Mouse (Mus musculus): ENCODE results near the gene Npy1r. TPM values are rescaled to one million over a fixed set of nuclear protein-coding genes. Genes with fewer than 3 reads are reported as not detected.

Gene Npy1r
- polyA plus RNA-seq (2014; fragmentation: Nextera tagmentation; extraction: Ambion mirVana), result 1.4 and 2.1 TPM in 2 replicates

- Histone ChIP-seq H3K4me3 (ENCODE audit: low read depth, low read length) (peak within 1 kb of the TSS; percentile 26), H3K9ac (replicated peaks; ENCODE audit: low read depth, low read length) (no peak within 1 kb of the TSS), H3K4me2 (replicated peaks; ENCODE audit: low read depth, low read length) (peak within 1 kb of the TSS; percentile 56), H3K27ac (ENCODE audit: low read length) (no peak within 1 kb of the TSS), H3K27me3 (ENCODE audit: control insufficient read depth, insufficient read depth, low read length) (peaks cover 14% of the 10 kb centered on the region; the same call in 1 of the 2 replicates), H3K36me3 (ENCODE audit: control insufficient read depth, insufficient read depth, low read length) (no peaks in the 10 kb centered on the region), H3K9me3 (ENCODE audit: control insufficient read depth, low read depth, low read length) (no peaks in the 10 kb centered on the region), H3K4me1 (ENCODE audit: control insufficient read depth, insufficient read depth, low read length) (no peaks in the 10 kb centered on the region; the same call in 1 of the 2 replicates)
- under 1% methylated on average over 30 of the region's 30 CpGs for WGBS
- peak; percentile 43; the same call in 1 of the 2 replicates for ATAC-seq (ENCODE audit: insufficient number of reproducible peaks, insufficient read depth, low FRiP score, low read depth)
Measured at GRCm38 (mm10) chr8:66696970-66697843, at the start of gene Npy1r. Gene Npy1r, plus strand, starts transcription at chr8:66697192.

GRCm38 (mm10) chr8:66681261-66681660, 15.7 kb upstream of the Npy1r start:
- Histone ChIP-seq H3K9ac (replicated peaks; ENCODE audit: low read depth, low read length) (no peak overlapping the region), H3K4me3 (ENCODE audit: low read depth, low read length) (no peak overlapping the region), H3K4me1 (ENCODE audit: control insufficient read depth, insufficient read depth, low read length) (no peaks in the 10 kb centered on the region), H3K27ac (ENCODE audit: low read length) (no peak overlapping the region), H3K27me3 (ENCODE audit: control insufficient read depth, insufficient read depth, low read length) (no peaks in the 10 kb centered on the region), H3K36me3 (ENCODE audit: control insufficient read depth, insufficient read depth, low read length) (no peaks in the 10 kb centered on the region), H3K4me2 (replicated peaks; ENCODE audit: low read depth, low read length) (no peak overlapping the region), H3K9me3 (ENCODE audit: control insufficient read depth, low read depth, low read length) (no peaks in the 10 kb centered on the region)
- 93% methylated on average over 2 of the region's 2 CpGs for WGBS
- no peak for ATAC-seq (ENCODE audit: insufficient number of reproducible peaks, insufficient read depth, low FRiP score, low read depth)

- Histone ChIP-seq H3K36me3 (ENCODE audit: control insufficient read depth, insufficient read depth, low read length) (no peaks in the 10 kb centered on the region), H3K9me3 (ENCODE audit: control insufficient read depth, low read depth, low read length) (no peaks in the 10 kb centered on the region), H3K9ac (replicated peaks; ENCODE audit: low read depth, low read length) (no peak within 1 kb of the TSS), H3K4me3 (ENCODE audit: low read depth, low read length) (peak within 1 kb of the TSS; percentile 35), H3K4me1 (ENCODE audit: control insufficient read depth, insufficient read depth, low read length) (no peaks in the 10 kb centered on the region), H3K27me3 (ENCODE audit: control insufficient read depth, insufficient read depth, low read length) (0 out of 2 replicates have a peak, but pooled peaks cover 5% of the 10 kb centered on the region), H3K4me2 (replicated peaks; ENCODE audit: low read depth, low read length) (peak within 1 kb of the TSS; percentile 65), H3K27ac (ENCODE audit: low read length) (no peak within 1 kb of the TSS)
- WGBS, result 2% methylated on average over 43 of the region's 43 CpGs
- peak; percentile 69; the same call in 1 of the 2 replicates for ATAC-seq (ENCODE audit: insufficient number of reproducible peaks, insufficient read depth, low FRiP score, low read depth)
Measured at GRCm38 (mm10) chr8:66687511-66688329, 9.3 kb upstream of the Npy1r start, which contains the start of gene Npy5r. Gene Npy5r, minus strand, starts transcription at chr8:66688128.

- H3K9me3 ChIP-seq (ENCODE audit: control insufficient read depth, low read depth, low read length), result no peaks in the 10 kb centered on the region
- no peak overlapping the region for H3K4me2 ChIP-seq (replicated peaks; ENCODE audit: low read depth, low read length)
- no peaks in the 10 kb centered on the region for H3K36me3 ChIP-seq (ENCODE audit: control insufficient read depth, insufficient read depth, low read length)
- no peak overlapping the region for H3K9ac ChIP-seq (replicated peaks; ENCODE audit: low read depth, low read length)
- no peak overlapping the region for H3K4me3 ChIP-seq (ENCODE audit: low read depth, low read length)
- no peaks in the 10 kb centered on the region for H3K4me1 ChIP-seq (ENCODE audit: control insufficient read depth, insufficient read depth, low read length)
- no peak for ATAC-seq (ENCODE audit: insufficient number of reproducible peaks, insufficient read depth, low FRiP score, low read depth)
- no peak overlapping the region for H3K27ac ChIP-seq (ENCODE audit: low read length)
- H3K27me3 ChIP-seq (ENCODE audit: control insufficient read depth, insufficient read depth, low read length), result 0 out of 2 replicates have a peak, but pooled peaks cover 5% of the 10 kb centered on the region
- 42% methylated on average over 6 of the region's 6 CpGs for WGBS
Measured at GRCm38 (mm10) chr8:66688395-66688794, 8.6 kb upstream of the Npy1r start.

GRCm38 (mm10) chr8:66688799-66689198, 8.2 kb upstream of the Npy1r start:
- H3K36me3 ChIP-seq (ENCODE audit: control insufficient read depth, insufficient read depth, low read length), result no peaks in the 10 kb centered on the region
- H3K4me1 ChIP-seq (ENCODE audit: control insufficient read depth, insufficient read depth, low read length), result no peaks in the 10 kb centered on the region
- H3K4me2 ChIP-seq (replicated peaks; ENCODE audit: low read depth, low read length), result no peak overlapping the region
- ATAC-seq (ENCODE audit: insufficient number of reproducible peaks, insufficient read depth, low FRiP score, low read depth), result no peak
- H3K27ac ChIP-seq (ENCODE audit: low read length), result no peak overlapping the region
- 58% methylated on average over 4 of the region's 4 CpGs for WGBS
- 0 out of 2 replicates have a peak, but pooled peaks cover 5% of the 10 kb centered on the region for H3K27me3 ChIP-seq (ENCODE audit: control insufficient read depth, insufficient read depth, low read length)
- H3K4me3 ChIP-seq (ENCODE audit: low read depth, low read length), result no peak overlapping the region
- H3K9me3 ChIP-seq (ENCODE audit: control insufficient read depth, low read depth, low read length), result no peaks in the 10 kb centered on the region
- no peak overlapping the region for H3K9ac ChIP-seq (replicated peaks; ENCODE audit: low read depth, low read length)

GRCm38 (mm10) chr8:66690402-66690801, 6.6 kb upstream of the Npy1r start:
- no peaks in the 10 kb centered on the region for H3K9me3 ChIP-seq (ENCODE audit: control insufficient read depth, low read depth, low read length)
- no peak overlapping the region for H3K27ac ChIP-seq (ENCODE audit: low read length)
- no peaks in the 10 kb centered on the region for H3K36me3 ChIP-seq (ENCODE audit: control insufficient read depth, insufficient read depth, low read length)
- H3K4me2 ChIP-seq (replicated peaks; ENCODE audit: low read depth, low read length), result no peak overlapping the region
- 0 out of 2 replicates have a peak, but pooled peaks cover 5% of the 10 kb centered on the region for H3K27me3 ChIP-seq (ENCODE audit: control insufficient read depth, insufficient read depth, low read length)
- H3K4me1 ChIP-seq (ENCODE audit: control insufficient read depth, insufficient read depth, low read length), result no peaks in the 10 kb centered on the region
- H3K4me3 ChIP-seq (ENCODE audit: low read depth, low read length), result no peak overlapping the region
- WGBS, result 68% methylated on average over 5 of the region's 5 CpGs
- H3K9ac ChIP-seq (replicated peaks; ENCODE audit: low read depth, low read length), result no peak overlapping the region
- ATAC-seq (ENCODE audit: insufficient number of reproducible peaks, insufficient read depth, low FRiP score, low read depth), result no peak

- Histone ChIP-seq H3K27ac (ENCODE audit: low read length) (no peak overlapping the region), H3K9ac (replicated peaks; ENCODE audit: low read depth, low read length) (no peak overlapping the region), H3K4me2 (replicated peaks; ENCODE audit: low read depth, low read length) (peak overlapping the region; percentile 56), H3K4me1 (ENCODE audit: control insufficient read depth, insufficient read depth, low read length) (no peaks in the 10 kb centered on the region; the same call in 1 of the 2 replicates), H3K36me3 (ENCODE audit: control insufficient read depth, insufficient read depth, low read length) (no peaks in the 10 kb centered on the region), H3K27me3 (ENCODE audit: control insufficient read depth, insufficient read depth, low read length) (peaks cover 14% of the 10 kb centered on the region; the same call in 1 of the 2 replicates), H3K9me3 (ENCODE audit: control insufficient read depth, low read depth, low read length) (no peaks in the 10 kb centered on the region), H3K4me3 (ENCODE audit: low read depth, low read length) (peak overlapping the region; percentile 26)
- WGBS, result 11% methylated on average over 7 of the region's 7 CpGs
- no peak for ATAC-seq (ENCODE audit: insufficient number of reproducible peaks, insufficient read depth, low FRiP score, low read depth)
Measured at GRCm38 (mm10) chr8:66698011-66698410, 1.0 kb downstream of the Npy1r start.

- Histone ChIP-seq H3K4me3 (ENCODE audit: low read depth, low read length) (no peak overlapping the region), H3K9ac (replicated peaks; ENCODE audit: low read depth, low read length) (no peak overlapping the region), H3K27ac (ENCODE audit: low read length) (no peak overlapping the region), H3K36me3 (ENCODE audit: control insufficient read depth, insufficient read depth, low read length) (no peaks in the 10 kb centered on the region), H3K27me3 (ENCODE audit: control insufficient read depth, insufficient read depth, low read length) (peaks cover 14% of the 10 kb centered on the region; the same call in 1 of the 2 replicates), H3K4me1 (ENCODE audit: control insufficient read depth, insufficient read depth, low read length) (no peaks in the 10 kb centered on the region; the same call in 1 of the 2 replicates), H3K9me3 (ENCODE audit: control insufficient read depth, low read depth, low read length) (no peaks in the 10 kb centered on the region), H3K4me2 (replicated peaks; ENCODE audit: low read depth, low read length) (no peak overlapping the region; the same call in 1 of the 2 replicates)
- WGBS, result 38% methylated on average over 7 of the region's 7 CpGs
- no peak for ATAC-seq (ENCODE audit: insufficient number of reproducible peaks, insufficient read depth, low FRiP score, low read depth)
Measured at GRCm38 (mm10) chr8:66698782-66699181, 1.8 kb downstream of the Npy1r start.
